Mouse (Mus musculus): ENCODE measurements at regions not wholly inside any gene's neighbourhood (a gene's known extent, or its start where the extent isn't known, plus 50 kb on each side); places are given as distances from the start of the nearest gene placed in this dataset.
A peak's percentile ranks its signal among the peaks of the same experiment; 100 is the strongest.

DNA sequence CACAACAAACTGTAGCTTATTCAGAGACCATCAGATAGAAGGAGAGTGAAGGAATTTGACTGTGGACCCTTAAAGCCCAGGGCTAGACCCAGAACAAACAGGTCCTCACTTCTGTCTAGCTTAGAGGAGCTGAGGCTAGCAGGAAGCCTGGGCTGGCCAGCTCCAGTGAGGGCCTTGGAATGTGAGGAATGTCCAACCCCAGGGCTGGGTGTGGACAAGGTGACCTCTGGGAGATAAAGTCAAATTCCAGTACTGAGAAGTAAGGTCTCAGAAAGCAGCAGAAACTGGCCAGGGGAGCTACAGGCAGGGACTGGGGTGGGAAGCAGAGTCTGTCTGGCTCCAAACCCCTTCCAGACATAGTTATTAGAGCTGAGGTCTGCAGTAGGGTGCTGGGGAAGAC is 51.0 kb upstream of the Ssbp3 start:
- peak; percentile 60 to 68 for DNase-seq

DNA sequence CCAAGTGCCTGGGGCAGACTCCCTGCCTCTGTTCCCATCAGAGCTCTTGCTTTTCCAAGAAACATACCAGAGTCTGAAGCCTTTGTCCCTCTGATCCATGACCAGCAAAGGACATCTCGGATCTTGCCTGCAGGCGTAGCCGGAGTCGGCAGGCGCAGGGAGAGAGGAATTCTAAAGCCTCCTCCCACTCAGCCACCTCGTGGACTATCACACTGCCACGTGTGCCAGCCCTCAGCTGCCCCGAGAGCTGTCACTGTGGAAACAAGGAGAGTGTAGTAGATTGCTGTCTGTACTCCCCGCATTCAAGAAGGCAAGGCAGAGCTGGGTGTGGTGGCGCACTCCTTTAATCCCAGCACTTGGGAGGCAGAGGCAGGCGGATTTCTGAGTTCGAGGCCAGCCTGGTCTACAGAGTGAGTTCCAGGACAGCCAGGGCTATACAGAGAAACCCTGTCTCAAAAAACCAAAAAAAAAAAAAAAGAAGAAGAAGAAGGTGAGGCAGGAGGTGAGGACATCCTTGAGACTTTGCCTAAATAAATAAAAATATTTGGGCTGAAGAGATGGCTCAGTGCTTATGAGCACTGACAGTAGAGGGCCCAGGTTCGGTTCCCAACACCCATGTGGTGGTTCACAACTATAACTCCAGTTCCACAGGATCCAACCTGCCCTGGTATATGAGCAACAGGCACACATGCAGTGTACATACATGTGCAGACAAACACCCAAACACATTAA is 52.0 kb upstream of the Ssbp3 start:
- DNase-seq = no peak

DNA sequence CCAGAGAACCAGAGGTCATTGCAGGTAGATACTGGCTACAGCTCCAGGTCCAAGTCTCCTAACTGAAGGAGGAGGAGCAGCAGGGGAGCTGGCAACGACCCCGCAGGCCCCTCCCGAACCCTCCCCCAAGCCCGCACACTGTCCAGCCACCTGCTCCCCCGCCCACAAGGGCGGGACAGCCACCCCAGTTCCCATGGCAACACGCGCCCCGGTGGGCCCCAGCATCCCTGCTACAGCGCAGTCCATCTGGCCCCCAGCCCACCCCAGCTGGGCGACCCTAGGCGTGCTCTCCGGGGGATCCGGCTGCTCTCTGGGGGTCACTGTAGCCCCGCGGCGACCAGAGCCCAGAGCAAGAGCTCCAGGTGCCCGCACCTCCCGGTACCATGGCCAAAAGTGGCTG is 51.0 kb upstream of the Acot11 start:
- no peak for DNase-seq

GRCm38 (mm10) chr4:106854361-106855309 is 49.8 kb upstream of the Acot11 start:
- DNase-seq = no peak
